Mouse (Mus musculus) CH12.LX (cell line): ENCODE results near the gene Ogfrl1. TPM values are rescaled to one million over a fixed set of nuclear protein-coding genes. Genes with fewer than 3 reads are reported as not detected.

ENCODE experiments used
- DNase-seq: peaks from one replicate; pipeline ENCODE4 v3.0.0-alpha.2; 2013; ENCODE audit errors: extremely low read depth
- H3K27ac ChIP-seq: 2 replicates; pipeline ENCODE4 v1.5.1; 2012; ENCODE audit warnings: low read depth, mild to moderate bottlenecking, control low read depth, moderate library complexity; ENCODE audit not compliant: insufficient read depth
- H3K27me3 ChIP-seq: replicated peaks from 2 replicates; pipeline ENCODE3; 2012; ENCODE audit warnings: inconsistent platforms
- H3K36me3 ChIP-seq, 2 experiments: replicated peaks in 1 of 2; 2 replicates each; pipeline versions ENCODE3 to v1.6.1; 2012; ENCODE audit warnings: inconsistent platforms in 1 of 2, low read length in 1 of 2, mild to moderate bottlenecking in 1 of 2, mixed read lengths in 1 of 2, moderate library complexity in 1 of 2; ENCODE audit not compliant: control insufficient read depth in 1 of 2, insufficient read depth in 1 of 2
- H3K4me1 ChIP-seq, 2 experiments: 2 replicates each; pipeline ENCODE4 v1.6.1; 2012; ENCODE audit warnings: inconsistent platforms in 1 of 2, moderate library complexity in 1 of 2; ENCODE audit not compliant: insufficient read depth in 2 of 2, control insufficient read depth in 1 of 2
- H3K4me2 ChIP-seq: 2 replicates; pipeline ENCODE4 v1.6.1; 2012; ENCODE audit warnings: low read depth, mild to moderate bottlenecking, control low read depth; ENCODE audit not compliant: poor library complexity, insufficient read depth, severe bottlenecking
- H3K4me3 ChIP-seq, 3 experiments: fragments of 150-350 bp in 1 of 3; sonication (generic) in 1 of 3; replicated peaks in 1 of 3; 2 replicates each; pipeline versions ENCODE3 to v1.5.1; 2011 to 2012; ENCODE audit warnings: low read depth in 2 of 3, low read length in 2 of 3, mild to moderate bottlenecking in 2 of 3, moderate library complexity in 2 of 3, control low read depth in 1 of 3, improper control_type of control experiment in 1 of 3, inconsistent platforms in 1 of 3, mixed read lengths in 1 of 3; ENCODE audit not compliant: poor library complexity in 1 of 3
- H3K79me2 ChIP-seq: replicated peaks from 2 replicates; pipeline ENCODE4 v1.6.1; 2012; ENCODE audit warnings: mild to moderate bottlenecking, moderate library complexity; ENCODE audit not compliant: control insufficient read depth, poor library complexity, insufficient read depth, severe bottlenecking; ENCODE audit errors: extremely low read depth
- H3K9ac ChIP-seq: 2 replicates; pipeline ENCODE4 v1.6.1; 2012; ENCODE audit warnings: low read depth, mild to moderate bottlenecking, control low read depth, moderate library complexity; ENCODE audit not compliant: insufficient read depth
- H3K9me3 ChIP-seq: replicated peaks from 2 replicates; pipeline ENCODE3; 2012; ENCODE audit warnings: low read length, inconsistent platforms, mixed read lengths
- BHLHE40 ChIP-seq: IDR thresholded peaks from 2 replicates; pipeline ENCODE4 v1.6.1; 2011; ENCODE audit warnings: mild to moderate bottlenecking, low read depth, low read length, improper control_type of control experiment
- CHD1 ChIP-seq: IDR thresholded peaks from 2 replicates; pipeline ENCODE4 v1.6.1; 2012; ENCODE audit warnings: low read depth, low read length, improper control_type of control experiment, inconsistent platforms
- CHD2 ChIP-seq: IDR thresholded peaks from 2 replicates; pipeline ENCODE4 v1.6.1; 2011; ENCODE audit warnings: low read length, improper control_type of control experiment
- ELF1 ChIP-seq: IDR thresholded peaks from 2 replicates; pipeline ENCODE4 v1.6.1; 2014; ENCODE audit warnings: low read depth, mild to moderate bottlenecking, inconsistent platforms, low read length, improper control_type of control experiment
- HCFC1 ChIP-seq: IDR thresholded peaks from 2 replicates; pipeline ENCODE4 v1.6.1; 2012; ENCODE audit warnings: low read depth, mild to moderate bottlenecking, inconsistent platforms, low read length, improper control_type of control experiment
- JUN ChIP-seq: IDR thresholded peaks from 2 replicates; pipeline ENCODE4 v1.6.1; 2011; ENCODE audit warnings: low read depth, mild to moderate bottlenecking, low read length, improper control_type of control experiment, moderate library complexity; ENCODE audit not compliant: insufficient read depth
- KAT2A ChIP-seq: IDR thresholded peaks from 2 replicates; pipeline ENCODE4 v1.6.1; 2012; ENCODE audit warnings: low read length, improper control_type of control experiment, inconsistent platforms; ENCODE audit not compliant: insufficient replicate concordance
- MAFK ChIP-seq: IDR thresholded peaks from 2 replicates; pipeline ENCODE4 v1.6.1; 2011; ENCODE audit warnings: low read length, improper control_type of control experiment; ENCODE audit not compliant: insufficient replicate concordance
- MAX ChIP-seq: IDR thresholded peaks from 2 replicates; pipeline ENCODE4 v1.6.1; 2011; ENCODE audit warnings: low read length, improper control_type of control experiment
- MEF2A ChIP-seq: IDR thresholded peaks from 2 replicates; pipeline ENCODE4 v1.6.1; 2014; ENCODE audit warnings: low read depth, mild to moderate bottlenecking, inconsistent platforms, low read length, improper control_type of control experiment, borderline replicate concordance
- NELFE ChIP-seq: IDR thresholded peaks from 2 replicates; pipeline ENCODE4 v1.6.1; 2011; ENCODE audit warnings: low read depth, low read length, improper control_type of control experiment
- NRF1 ChIP-seq: IDR thresholded peaks from 2 replicates; pipeline ENCODE4 v1.6.1; 2014; ENCODE audit warnings: low read depth, mild to moderate bottlenecking, inconsistent platforms, low read length, improper control_type of control experiment, moderate library complexity
- PAX5 ChIP-seq: IDR thresholded peaks from 2 replicates; pipeline ENCODE4 v1.6.1; 2012; ENCODE audit warnings: low read length, inconsistent platforms, mixed read lengths
- POLR2A ChIP-seq: IDR thresholded peaks from 2 replicates; pipeline ENCODE4 v1.6.1; 2011; ENCODE audit warnings: low read depth, mild to moderate bottlenecking, improper control_type of control experiment, low read length
- POLR2AphosphoS2 ChIP-seq: IDR thresholded peaks from 2 replicates; pipeline ENCODE4 v1.6.1; 2011; ENCODE audit warnings: low read depth, low read length, improper control_type of control experiment
- RAD21 ChIP-seq: IDR thresholded peaks from 2 replicates; pipeline ENCODE4 v1.6.1; 2011; ENCODE audit warnings: low read depth, mild to moderate bottlenecking, low read length, improper control_type of control experiment, moderate library complexity
- RCOR1 ChIP-seq: conservative IDR thresholded peaks from 2 replicates; pipeline ENCODE4 v1.6.1; 2012; ENCODE audit warnings: low read depth, mild to moderate bottlenecking, inconsistent platforms, low read length, improper control_type of control experiment
- TBP ChIP-seq: conservative IDR thresholded peaks from 2 replicates; pipeline ENCODE4 v1.6.1; 2011; ENCODE audit warnings: low read depth, low read length, improper control_type of control experiment
- TCF12 ChIP-seq: IDR thresholded peaks from 2 replicates; pipeline ENCODE4 v1.6.1; 2014; ENCODE audit warnings: low read depth, mild to moderate bottlenecking, inconsistent platforms, low read length, improper control_type of control experiment
- UBTF ChIP-seq: IDR thresholded peaks from 2 replicates; pipeline ENCODE4 v1.6.1; 2012; ENCODE audit warnings: low read depth, mild to moderate bottlenecking, inconsistent platforms, low read length, improper control_type of control experiment, moderate library complexity
- USF1 ChIP-seq: IDR thresholded peaks from 2 replicates; pipeline ENCODE4 v1.6.1; 2014; ENCODE audit warnings: low read depth, mild to moderate bottlenecking, inconsistent platforms, low read length, improper control_type of control experiment
- ZMIZ1 ChIP-seq: IDR thresholded peaks from 2 replicates; pipeline ENCODE4 v1.6.1; 2012; ENCODE audit warnings: low read depth, mild to moderate bottlenecking, inconsistent platforms, low read length, improper control_type of control experiment
- ZNF384 ChIP-seq: IDR thresholded peaks from 2 replicates; pipeline ENCODE4 v1.6.1; 2012; ENCODE audit warnings: low read depth, low read length, improper control_type of control experiment, inconsistent platforms
- dilution Hi-C: fragments of 300-500 bp; cut with MboI; formaldehyde crosslinking; loops from 2 replicates; pipeline ENCODE4 v1.14.3; 2020; ENCODE audit warnings: low sequenced_read_pairs; ENCODE audit not compliant: extremely low pct_unique_long_range_greater_than_20kb, extremely low pct_ligation_motif_present
- in situ Hi-C: fragments of 300-500 bp; cut with MboI; formaldehyde crosslinking; loops from 3 replicates; pipeline ENCODE4 v1.14.3; 2019; ENCODE audit warnings: low sequenced_read_pairs, low pct_ligation_motif_present, low pct_unique_long_range_greater_than_20kb, mixed read lengths
- polyA plus RNA-seq: library from polyadenylated mRNA; unstranded; fragments of >175 nt; gene quantifications from 2 replicates; pipeline ENCODE4 v1.2.1, GENCODE M21; 2012; ENCODE audit warnings: low read depth; ENCODE audit not compliant: insufficient read length
- total RNA-seq, 2 experiments: library from RNA; depleted of rRNA; stranded (reverse); fragments of 300-350 nt in 1 of 2; fragments of >200 nt in 1 of 2; gene quantifications; 2 replicates each; pipeline ENCODE4 v1.2.3; 2012 to 2014

Gene Ogfrl1
- total and polyA plus RNA-seq, 3 experiments = not detected

- Histone ChIP-seq H3K9me3 (no peaks in the 10 kb centered on the region), H3K27me3 (no peaks in the 10 kb centered on the region), H3K36me3 (no peaks in the 10 kb centered on the region), H3K27ac (no peak overlapping the region), H3K4me1 (no peaks in the 10 kb centered on the region)
- no peak for DNase-seq
- in situ Hi-C loops = no loop called here
- no peak for TF ChIP-seq USF1
- no peak for TF ChIP-seq RAD21
- no peak for TF ChIP-seq POLR2AphosphoS2
- no peak for TF ChIP-seq POLR2A
- no peak for TF ChIP-seq MEF2A
- no peak for TF ChIP-seq MAX
- TF ChIP-seq UBTF = no peak
- TF ChIP-seq HCFC1 = no peak
- TF ChIP-seq NELFE = no peak
- TF ChIP-seq CHD2 = no peak
- TF ChIP-seq RCOR1 = no peak
- no peak for TF ChIP-seq BHLHE40
- no peak for TF ChIP-seq ZNF384
- TF ChIP-seq KAT2A = no peak
- no peak for TF ChIP-seq CHD1
- TF ChIP-seq JUN = no peak
- TF ChIP-seq, all 38 proteins: peak for 0
- no peak overlapping the region for H3K4me2 ChIP-seq
- dilution Hi-C loops = no loop called here
- H3K79me2 ChIP-seq = no peaks in the 10 kb centered on the region
- no peak overlapping the region for H3K9ac ChIP-seq
- H3K4me3 ChIP-seq = no peak overlapping the region
These were observed 32.0 kb downstream of the Ogfrl1 start for GRCm38 (mm10) chr1:23365614-23366013.

GRCm38 (mm10) chr1:23352895-23353294 is 44.7 kb downstream of the Ogfrl1 start:
- no peak overlapping the region for H3K4me2 ChIP-seq

More at GRCm38 (mm10) chr1:23352895-23353294, 44.7 kb downstream of the Ogfrl1 start:
- no peaks in the 10 kb centered on the region for H3K4me1 ChIP-seq
- H3K4me3 ChIP-seq = no peak overlapping the region
- dilution Hi-C loops (no loop called here), in situ Hi-C loops (no loop called here)
- H3K27me3 ChIP-seq = no peaks in the 10 kb centered on the region
- TF ChIP-seq MAFK (no peak), PAX5 (no peak), TBP (no peak), BHLHE40 (no peak), JUN (no peak), ZMIZ1 (no peak), NRF1 (no peak), KAT2A (no peak), ELF1 (no peak), RAD21 (no peak), MAX (no peak), CHD1 (no peak), TCF12 (no peak)
- H3K9ac ChIP-seq = no peak overlapping the region
- DNase-seq = no peak
- H3K79me2 ChIP-seq = no peaks in the 10 kb centered on the region
- no peaks in the 10 kb centered on the region for H3K9me3 ChIP-seq
- no peaks in the 10 kb centered on the region for H3K36me3 ChIP-seq
- H3K27ac ChIP-seq = no peak overlapping the region
